Mouse (Mus musculus) thymus, postnatal 0 days (tissue): ENCODE data around the gene Lrrc14b. TPM values are rescaled to one million over a fixed set of nuclear protein-coding genes. Genes with fewer than 3 reads are reported as not detected.

Experiments
- microRNA counts: library from miRNA; unstranded; fragments of <30 nt; microRNA quantifications from one replicate; lab custom pipeline; 2015
- microRNA-seq: library from miRNA; unstranded; fragments of <30 nt; microRNA quantifications from one replicate; pipeline ENCODE4, GENCODE M21; 2016; ENCODE audit warnings: borderline number of aligned reads
- polyA plus RNA-seq: library from polyadenylated mRNA; unstranded; fragments of >200 nt; fragmentation: Nextera tagmentation; extraction: Ambion mirVana; gene quantifications from 2 replicates; pipeline ENCODE4 v1.2.1, GENCODE M21; 2015

The Lrrc14b gene
- polyA plus RNA-seq, 1 experiment from 2014 or later = not detected

MicroRNA genes within 50 kb of the gene (microRNA counts, 519-probe panel; counts per million panel counts)
- microRNA mmu-miR-692 (lab: Ali Mortazavi, UCI) = 473 counts per million, percentile 71 among the panel's probes with 10 or more counts

Small RNA genes within 50 kb of the gene (microRNA-seq; reads per million reads assigned to microRNA genes)
- not detected for gene Mir692-3

Other genes starting within 250 kb of the Lrrc14b start
- 0.03 and 0.05 TPM in 2 replicates for gene Slc9a3, start 242.5 kb downstream of the Lrrc14b start, polyA plus RNA-seq
- gene Exoc3, start 155.3 kb downstream of the Lrrc14b start, polyA plus RNA-seq = 55.6 and 62.2 TPM in 2 replicates
- gene Ahrr, start 71.7 kb downstream of the Lrrc14b start, polyA plus RNA-seq = 0.08 and 0.18 TPM in 2 replicates
- gene Pdcd6, start 46.4 kb downstream of the Lrrc14b start, polyA plus RNA-seq = 174 and 185 TPM in 2 replicates
- gene Sdha, start 13.7 kb downstream of the Lrrc14b start, polyA plus RNA-seq = 215 and 222 TPM in 2 replicates
- 34.5 and 38.2 TPM in 2 replicates for gene Ccdc127, start 13.7 kb downstream of the Lrrc14b start, polyA plus RNA-seq
- gene Zfp72, start 26.8 kb upstream of the Lrrc14b start, polyA plus RNA-seq = 2.2 and 2.7 TPM in 2 replicates
- gene Ftl1-ps1, start 35.7 kb upstream of the Lrrc14b start, polyA plus RNA-seq = 73.4 and 74.5 TPM in 2 replicates
- gene Zfp825, start 130.0 kb upstream of the Lrrc14b start, polyA plus RNA-seq = 16.4 and 16.9 TPM in 2 replicates